Mouse (Mus musculus): ENCODE data around the gene Synj2bp.

DNA sequence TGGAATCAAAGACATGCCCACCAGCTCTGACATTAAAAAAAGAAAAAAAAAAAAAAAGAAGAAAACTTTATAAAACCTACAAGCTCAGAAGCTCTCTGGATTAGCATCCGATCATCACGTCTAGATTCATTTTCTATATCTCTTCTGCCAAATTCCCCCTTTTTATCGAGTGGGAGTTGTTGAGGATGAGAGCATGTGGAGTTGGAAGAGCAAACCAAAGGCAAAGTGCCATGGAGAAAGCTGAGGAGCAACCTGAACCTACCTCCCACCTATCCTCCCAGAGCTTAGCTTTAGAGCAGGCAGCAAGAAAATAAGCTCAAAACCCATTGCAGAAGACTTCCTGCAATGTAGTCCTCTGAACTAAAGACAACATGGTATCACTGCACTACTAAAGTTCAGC, 31.5 kb upstream of the Synj2bp start:
- TF ChIP-seq CTCF (IDR thresholded peaks at IDR 0.05) (no peak), POLR2A (IDR thresholded peaks at IDR 0.05; ENCODE audit: insufficient read depth, low read depth, low read length) (no peak), EP300 (IDR thresholded peaks at IDR 0.05; ENCODE audit: insufficient read depth, low read depth, low read length) (no peak)

All from heart, adult 2 months (tissue).